Mouse (Mus musculus) MEL (cell line): ENCODE results near the gene Vstm4. TPM values are rescaled to one million over a fixed set of nuclear protein-coding genes. Genes with fewer than 3 reads are reported as not detected.

ENCODE experiments used
- DNase-seq: peaks from one replicate; pipeline ENCODE4 v3.0.0; 2011; ENCODE audit warnings: low read depth, low spot score
- H3K27ac ChIP-seq: 2 replicates; pipeline ENCODE4 v1.5.1; 2012; ENCODE audit warnings: low read depth, mild to moderate bottlenecking, control low read depth, low read length, moderate library complexity; ENCODE audit not compliant: control insufficient read depth
- H3K27me3 ChIP-seq, 2 experiments: fragments of 150-350 bp in 1 of 2; sonication (generic) in 1 of 2; 2 replicates each; pipeline ENCODE4 v1.6.1; 2012; ENCODE audit warnings: low read length in 2 of 2, mild to moderate bottlenecking in 2 of 2, improper control_type of control experiment in 1 of 2, moderate library complexity in 1 of 2; ENCODE audit not compliant: insufficient read depth in 2 of 2, control insufficient read depth in 1 of 2
- H3K36me3 ChIP-seq, 2 experiments: 2 replicates each; pipeline ENCODE4 v1.6.1; 2012 to 2014; ENCODE audit warnings: low read length in 2 of 2, improper control_type of control experiment in 1 of 2, inconsistent platforms in 1 of 2, mild to moderate bottlenecking in 1 of 2; ENCODE audit not compliant: insufficient read depth in 2 of 2, control insufficient read depth in 1 of 2
- H3K4me1 ChIP-seq, 2 experiments: fragments of 150-350 bp in 1 of 2; sonication (generic) in 1 of 2; 2 replicates each; pipeline ENCODE4 v1.6.1; 2012; ENCODE audit warnings: low read length in 2 of 2, improper control_type of control experiment in 1 of 2, mild to moderate bottlenecking in 1 of 2; ENCODE audit not compliant: insufficient read depth in 2 of 2, control insufficient read depth in 1 of 2
- H3K4me3 ChIP-seq, 2 experiments: fragments of 150-350 bp in 1 of 2; sonication (generic) in 1 of 2; 2 replicates each; pipeline ENCODE4 v1.5.1; 2012; ENCODE audit warnings: low read depth in 2 of 2, low read length in 2 of 2, mild to moderate bottlenecking in 2 of 2, moderate library complexity in 2 of 2, control low read depth in 1 of 2, improper control_type of control experiment in 1 of 2; ENCODE audit not compliant: control insufficient read depth in 1 of 2, insufficient read depth in 1 of 2
- H3K79me2 ChIP-seq: 2 replicates; pipeline ENCODE4 v1.6.1; 2012; ENCODE audit warnings: mild to moderate bottlenecking, low read length, moderate library complexity; ENCODE audit not compliant: control insufficient read depth, poor library complexity, insufficient read depth
- H3K9ac ChIP-seq: 2 replicates; pipeline ENCODE4 v1.6.1; 2012; ENCODE audit warnings: low read depth, mild to moderate bottlenecking, control low read depth, low read length, moderate library complexity; ENCODE audit not compliant: control insufficient read depth, poor library complexity, severe bottlenecking
- H3K9me3 ChIP-seq: fragments of 150-350 bp; sonication (generic); replicated peaks from 2 replicates; pipeline ENCODE4 v1.6.1; 2012; ENCODE audit warnings: mild to moderate bottlenecking, low read length, improper control_type of control experiment, moderate library complexity; ENCODE audit not compliant: insufficient read depth
- BHLHE40 ChIP-seq: IDR thresholded peaks from 2 replicates; pipeline ENCODE4 v1.6.1; 2012; ENCODE audit warnings: low read depth, mild to moderate bottlenecking, inconsistent platforms, low read length, improper control_type of control experiment, borderline replicate concordance
- ELF1 ChIP-seq: IDR thresholded peaks from 2 replicates; pipeline ENCODE4 v1.6.1; 2014; ENCODE audit warnings: low read depth, mild to moderate bottlenecking, inconsistent platforms, low read length, improper control_type of control experiment, moderate library complexity
- ETS1 ChIP-seq: IDR thresholded peaks from 2 replicates; pipeline ENCODE4 v1.6.1; 2012; ENCODE audit warnings: low read depth, mild to moderate bottlenecking, inconsistent platforms, low read length, improper control_type of control experiment, moderate library complexity
- GATA1 ChIP-seq: IDR thresholded peaks from 2 replicates; pipeline ENCODE4 v1.6.1; 2011; ENCODE audit warnings: low read depth, low read length, improper control_type of control experiment
- KAT2A ChIP-seq: conservative IDR thresholded peaks from 2 replicates; pipeline ENCODE4 v1.6.1; 2012; ENCODE audit warnings: low read depth, low read length, improper control_type of control experiment, inconsistent platforms
- MAFK ChIP-seq: IDR thresholded peaks from 2 replicates; pipeline ENCODE4 v1.6.1; 2011; ENCODE audit warnings: low read depth, mild to moderate bottlenecking, low read length, improper control_type of control experiment, borderline replicate concordance
- MYC ChIP-seq: IDR thresholded peaks from 2 replicates; pipeline ENCODE4 v1.6.1; 2011; ENCODE audit warnings: low read depth, mild to moderate bottlenecking, low read length, improper control_type of control experiment, moderate library complexity
- NRF1 ChIP-seq: IDR thresholded peaks from 2 replicates; pipeline ENCODE4 v1.6.1; 2014; ENCODE audit warnings: low read depth, mild to moderate bottlenecking, inconsistent platforms, low read length, improper control_type of control experiment, moderate library complexity; ENCODE audit not compliant: poor library complexity, insufficient read depth, severe bottlenecking
- POLR2A ChIP-seq, 2 experiments: IDR thresholded peaks; 2 replicates each; pipeline ENCODE4 v1.6.1; 2011 to 2012; ENCODE audit warnings: low read length in 2 of 2, mild to moderate bottlenecking in 2 of 2, control low read depth in 1 of 2, improper control_type of control experiment in 1 of 2, low read depth in 1 of 2, moderate library complexity in 1 of 2; ENCODE audit not compliant: control insufficient read depth in 1 of 2, insufficient read depth in 1 of 2, poor library complexity in 1 of 2
- POLR2AphosphoS2 ChIP-seq: IDR thresholded peaks from 2 replicates; pipeline ENCODE4 v1.6.1; 2011; ENCODE audit warnings: low read length, improper control_type of control experiment
- POLR2AphosphoS5 ChIP-seq: IDR thresholded peaks from 2 replicates; pipeline ENCODE4 v1.6.1; 2012; ENCODE audit warnings: low read depth, borderline replicate concordance, mild to moderate bottlenecking, inconsistent platforms, low read length, moderate library complexity, mixed read lengths
- RCOR1 ChIP-seq: IDR thresholded peaks from 2 replicates; pipeline ENCODE4 v1.6.1; 2012; ENCODE audit warnings: low read depth, mild to moderate bottlenecking, inconsistent platforms, low read length, improper control_type of control experiment
- SMC3 ChIP-seq: IDR thresholded peaks from 2 replicates; pipeline ENCODE4 v1.6.1; 2011; ENCODE audit warnings: low read depth, low read length, improper control_type of control experiment
- TAL1 ChIP-seq: IDR thresholded peaks from 2 replicates; pipeline ENCODE4 v1.6.1; 2012; ENCODE audit warnings: mild to moderate bottlenecking, inconsistent platforms, low read length, moderate library complexity, mixed read lengths
- TCF12 ChIP-seq: IDR thresholded peaks from 2 replicates; pipeline ENCODE4 v1.6.1; 2014; ENCODE audit warnings: low read depth, mild to moderate bottlenecking, inconsistent platforms, low read length, improper control_type of control experiment, moderate library complexity
- USF1 ChIP-seq: IDR thresholded peaks from 2 replicates; pipeline ENCODE4 v1.6.1; 2014; ENCODE audit warnings: low read depth, mild to moderate bottlenecking, inconsistent platforms, low read length, improper control_type of control experiment, moderate library complexity
- USF2 ChIP-seq, 2 experiments: IDR thresholded peaks; 2 replicates each; pipeline ENCODE4 v1.6.1; 2011 to 2012; ENCODE audit warnings: improper control_type of control experiment in 2 of 2, low read length in 2 of 2, borderline replicate concordance in 1 of 2, inconsistent platforms in 1 of 2, low read depth in 1 of 2, mild to moderate bottlenecking in 1 of 2; ENCODE audit not compliant: insufficient read depth in 1 of 2
- ZNF384 ChIP-seq: IDR thresholded peaks from 2 replicates; pipeline ENCODE4 v1.6.1; 2012; ENCODE audit warnings: low read depth, mild to moderate bottlenecking, inconsistent platforms, low read length, improper control_type of control experiment
- polyA plus RNA-seq, 2 experiments: library from polyadenylated mRNA; stranded (reverse) in 1 of 2; unstranded in 1 of 2; fragments of >175 nt in 1 of 2; fragments of >200 nt in 1 of 2; gene quantifications; 2 replicates each; pipeline versions ENCODE4 v1.2.1 to v1.2.4; 2012; ENCODE audit warnings: low replicate concordance in 2 of 2, low read depth in 1 of 2; ENCODE audit not compliant: insufficient read length in 2 of 2, insufficient read depth in 1 of 2, missing spikeins in 1 of 2
- total RNA-seq: library from RNA; depleted of rRNA; stranded (reverse); fragments of 300-350 nt; gene quantifications from 2 replicates; pipeline ENCODE4 v1.2.3, GENCODE M21; 2012

Gene Vstm4
- total and polyA plus RNA-seq, 3 experiments, result not detected

DNA sequence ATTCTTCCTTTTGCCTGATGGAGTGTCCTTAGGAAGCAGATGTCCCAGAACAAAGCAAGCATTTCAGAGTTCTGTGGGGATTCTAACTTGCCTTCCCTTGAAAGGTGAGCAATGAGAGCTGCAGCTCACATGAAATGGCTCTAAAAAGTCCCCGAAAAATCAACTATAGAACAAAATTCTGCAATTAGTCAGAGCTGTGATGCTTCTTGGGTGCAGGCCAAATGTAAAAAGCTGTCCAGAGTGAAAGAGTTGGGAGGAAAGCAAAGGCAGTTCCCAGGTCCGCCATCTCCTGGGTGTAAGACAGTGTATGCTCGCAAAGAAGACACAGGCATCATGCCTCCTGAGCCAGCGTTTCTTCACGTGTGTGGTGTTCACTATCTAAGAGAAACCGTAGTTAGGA is 52.6 kb downstream of the Vstm4 start:
- TF ChIP-seq KAT2A (no peak), POLR2A (IDR thresholded peaks at IDR 0.05; ENCODE audit: control insufficient read depth in 1 of 2, insufficient read depth in 1 of 2, low read depth in 1 of 2, low read length in 2 of 2, poor library complexity in 1 of 2) (no peak), MAFK (no peak), NRF1 (no peak), ZNF384 (no peak), GATA1 (no peak), ELF1 (no peak), TAL1 (no peak), SMC3 (no peak), TCF12 (no peak), ETS1 (no peak), BHLHE40 (no peak), POLR2AphosphoS5 (no peak), USF1 (no peak), USF2 (IDR thresholded peaks at IDR 0.05; ENCODE audit: borderline replicate concordance in 1 of 2, insufficient read depth in 1 of 2, low read depth in 1 of 2, low read length in 2 of 2) (no peak), RCOR1 (no peak), MYC (no peak)
- H3K9me3 ChIP-seq, result no peaks in the 10 kb centered on the region
- H3K36me3 ChIP-seq, result no peaks in the 10 kb centered on the region
- no peak overlapping the region for H3K27ac ChIP-seq
- H3K4me1 ChIP-seq, result no peaks in the 10 kb centered on the region
- H3K4me3 ChIP-seq, result no peak overlapping the region
- H3K9ac ChIP-seq, result no peak overlapping the region
- DNase-seq, result no peak
- H3K27me3 ChIP-seq, result no peaks in the 10 kb centered on the region
- no peaks in the 10 kb centered on the region for H3K79me2 ChIP-seq

DNA sequence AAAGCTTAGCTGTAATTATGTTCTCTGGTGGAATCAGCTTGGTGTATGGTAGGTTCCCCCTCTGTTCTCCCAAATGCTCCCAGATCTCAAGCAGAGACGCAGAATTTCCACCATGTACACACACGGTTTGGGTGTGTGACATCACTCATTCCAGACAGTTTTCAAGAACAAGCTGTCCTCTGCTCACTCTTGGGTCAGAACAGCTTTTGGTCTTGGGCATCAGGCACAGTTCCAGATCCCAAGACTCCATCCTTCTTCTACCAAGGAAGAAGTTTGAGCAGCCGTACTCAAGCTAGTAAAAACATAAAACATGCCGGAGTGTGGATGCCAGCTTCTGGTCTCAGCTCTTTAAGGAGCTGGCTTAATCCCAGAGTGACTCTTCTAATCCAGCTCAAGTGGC is 54.6 kb downstream of the Vstm4 start:
- no peak for TF ChIP-seq POLR2AphosphoS2
- TF ChIP-seq ETS1, result no peak
- no peak overlapping the region for H3K9ac ChIP-seq

More for the DNA sequence above, 54.6 kb downstream of the Vstm4 start:
- Histone ChIP-seq H3K36me3 (no peaks in the 10 kb centered on the region), H3K27ac (no peak overlapping the region), H3K27me3 (no peaks in the 10 kb centered on the region), H3K4me3 (no peak overlapping the region), H3K79me2 (no peaks in the 10 kb centered on the region), H3K4me1 (no peaks in the 10 kb centered on the region), H3K9me3 (no peaks in the 10 kb centered on the region)
- no peak for DNase-seq
